Mouse (Mus musculus) left cerebral cortex, postnatal 36 days (tissue): ENCODE measurements around the gene Cyb5d1. TPM values are rescaled to one million over a fixed set of nuclear protein-coding genes. Genes with fewer than 3 reads are reported as not detected.

ENCODE experiments used
- DNase-seq, 2 experiments: peaks; one replicate each; pipeline ENCODE4 v3.0.0; 2021 to 2022; ENCODE audit warnings: low spot score in 2 of 2, mixed read lengths in 1 of 2
- intact Hi-C: fragments of 180-260 bp; cut with DNase I; formaldehyde crosslinking; loops from one replicate; pipeline ENCODE4 v1.15.1; 2025
- total RNA-seq, 2 experiments: library from RNA; stranded (reverse); gene quantifications; 2 replicates each; pipeline ENCODE4 v1.2.3; 2021

The Cyb5d1 gene
- total RNA-seq, 2 experiments from 2014 or later: 36.4 to 43.1 TPM

DNA sequence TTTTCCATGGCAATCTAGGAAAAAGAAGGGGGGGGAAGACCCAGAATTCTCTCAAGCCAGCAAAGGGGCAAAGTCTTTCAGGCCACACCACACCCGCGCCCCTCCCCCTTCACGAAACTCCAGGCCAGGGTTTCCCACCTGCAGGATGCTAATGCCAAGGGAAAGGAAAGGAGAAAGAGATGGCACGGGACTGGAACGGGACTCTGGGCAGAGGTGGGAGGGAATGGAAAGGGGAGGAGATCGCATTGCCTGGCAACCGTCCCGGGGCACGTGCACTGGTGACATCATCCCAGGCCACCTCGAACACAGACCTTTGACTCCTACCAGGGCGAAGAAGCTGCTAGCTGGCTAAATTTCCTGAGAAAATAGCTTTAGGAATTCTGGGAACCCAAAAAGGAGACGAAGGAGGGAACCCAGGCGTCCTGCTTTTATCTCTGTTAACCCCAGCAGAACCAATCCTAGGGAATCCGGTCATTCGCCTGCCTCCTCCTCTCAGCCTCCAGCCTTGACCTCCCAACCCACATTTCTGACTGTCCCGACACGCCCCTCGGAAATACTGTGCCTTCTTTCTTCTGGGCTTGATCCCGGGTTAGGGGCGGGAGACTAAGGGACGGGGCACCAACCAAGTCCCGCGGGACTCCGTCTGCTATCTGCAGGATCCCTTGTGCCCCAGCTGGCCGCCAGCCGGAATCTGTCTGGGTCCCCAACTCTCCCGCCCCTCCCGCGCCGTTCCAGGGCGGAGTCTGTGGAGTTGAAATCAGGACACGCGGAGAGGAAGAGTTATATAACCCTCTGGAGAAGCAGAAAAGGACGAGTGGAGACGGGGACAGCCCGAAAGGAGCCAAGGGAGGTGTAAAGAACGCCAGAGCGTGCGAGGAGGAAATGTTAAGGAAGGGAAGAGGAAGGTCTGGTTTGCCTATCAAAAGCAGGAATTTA lies 22.3 kb upstream of the Cyb5d1 start:
- intact Hi-C loops: loop anchor here (1.0 to 10.0 kb wide), 2 partner anchors 7 to 323 kb away; partner anchors contain the start of gene Per1
- peak; percentile 88 for DNase-seq

DNA sequence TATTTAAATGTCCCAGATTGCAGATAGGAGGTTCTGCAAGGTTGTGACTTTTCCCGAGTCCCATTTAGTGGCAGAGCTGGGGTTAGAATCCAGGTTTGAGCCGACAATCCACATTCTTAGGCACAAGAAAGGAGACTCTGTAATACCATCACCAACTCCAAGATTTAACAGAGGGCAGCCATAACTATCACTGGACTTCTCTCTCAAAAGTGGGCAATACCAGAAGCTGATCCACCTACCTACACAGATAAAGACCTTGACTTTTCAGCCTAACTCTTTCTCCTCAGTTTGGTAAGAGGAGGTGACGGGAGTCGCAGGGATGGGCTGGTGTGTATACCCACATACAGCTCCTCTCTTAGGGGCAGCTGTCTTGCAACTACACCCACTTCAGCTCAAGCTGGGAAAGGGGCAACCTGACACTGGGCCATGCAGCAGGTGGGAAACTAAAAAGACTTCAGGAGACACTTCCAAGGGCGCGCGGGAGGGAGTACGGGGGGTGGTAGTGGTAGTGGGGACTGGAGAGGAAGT lies 21.6 kb upstream of the Cyb5d1 start:
- intact Hi-C loops: loop anchor here (10.0 kb wide), 1 partner anchor 322 kb away; the partner anchor contains the start of gene Per1
- DNase-seq: no peak

DNA sequence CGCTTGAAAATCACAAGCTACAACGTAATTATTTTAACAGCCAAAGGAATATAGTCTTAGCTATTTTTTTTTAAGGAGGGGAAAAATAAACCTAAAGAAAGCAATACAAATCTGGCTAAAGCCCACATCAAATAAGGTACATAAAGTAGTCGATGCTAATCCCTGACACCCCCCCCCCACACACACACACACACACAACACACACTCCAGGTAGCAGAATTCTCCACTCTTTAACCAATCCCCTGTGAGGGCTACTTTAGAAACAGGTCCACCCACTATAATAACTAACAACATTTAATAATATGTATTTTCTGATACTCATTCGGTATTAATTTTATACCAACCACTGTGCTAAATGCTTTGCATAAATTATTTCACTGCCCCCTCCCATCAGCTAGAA lies 21.1 kb upstream of the Cyb5d1 start:
- no peak for DNase-seq
- intact Hi-C loops: loop anchor here (10.0 kb wide), 1 partner anchor 322 kb away; the partner anchor contains the start of gene Per1

DNA sequence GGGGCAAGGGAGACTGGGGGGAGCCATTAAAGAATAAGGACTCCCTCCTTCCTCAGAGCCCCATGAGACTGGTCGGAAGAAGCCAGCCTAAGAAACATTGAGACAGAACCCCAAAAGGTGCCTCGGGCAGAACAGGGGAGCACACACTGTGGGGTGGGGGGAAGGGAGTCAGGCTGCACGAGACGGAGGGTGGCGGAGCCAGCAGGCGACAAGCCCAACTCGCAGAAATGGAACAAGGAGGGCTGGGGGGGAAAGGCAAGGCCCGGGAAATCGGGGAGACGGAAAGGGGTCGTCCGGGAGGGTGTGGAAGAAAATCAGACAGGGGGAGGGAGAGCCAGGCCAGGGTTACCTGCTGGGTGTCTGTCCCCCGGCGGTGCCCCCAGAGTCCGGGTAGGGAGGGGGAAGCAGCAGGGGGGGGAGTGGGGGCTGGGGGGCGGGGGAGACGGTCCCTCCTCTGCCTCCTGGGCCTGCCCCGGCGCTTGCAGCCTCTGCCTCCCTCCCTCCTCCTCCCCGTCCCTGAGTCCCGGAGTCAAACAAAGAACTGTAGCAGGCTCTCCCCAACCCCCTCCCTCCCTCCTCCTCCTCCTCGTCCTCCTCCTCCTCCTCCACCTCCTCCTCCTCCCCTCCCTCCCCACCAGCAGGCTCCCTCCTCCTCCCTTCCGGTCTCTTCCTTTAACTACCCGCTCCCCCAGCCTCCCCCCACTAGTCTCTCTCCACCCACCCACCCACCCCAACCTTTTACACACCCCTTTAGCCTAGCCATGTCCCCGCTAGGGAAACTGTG lies 20.4 kb upstream of the Cyb5d1 start:
- no peak for DNase-seq
- intact Hi-C loops: loop anchor here (10.0 kb wide), 1 partner anchor 321 kb away; the partner anchor contains the start of gene Per1

DNA sequence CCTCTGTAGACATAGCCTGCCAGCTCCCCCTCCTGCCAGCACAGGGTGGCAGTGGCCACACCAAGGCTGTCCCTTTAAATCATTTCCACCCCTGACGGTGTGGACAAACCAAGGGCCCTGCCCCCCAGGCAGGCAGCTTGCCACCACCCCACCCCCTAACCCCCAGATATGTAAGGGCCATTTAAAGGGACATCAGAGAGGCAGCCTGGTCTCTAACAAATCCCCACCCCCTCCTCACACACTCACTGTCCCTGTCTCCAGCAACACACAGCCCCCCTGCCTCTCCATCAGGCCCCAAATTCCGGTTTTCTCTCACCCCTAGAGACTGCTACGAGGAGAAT lies 19.9 kb upstream of the Cyb5d1 start:
- no peak for DNase-seq
- intact Hi-C loops: loop anchor here (10.0 kb wide), 1 partner anchor 320 kb away; the partner anchor contains the start of gene Per1

DNA sequence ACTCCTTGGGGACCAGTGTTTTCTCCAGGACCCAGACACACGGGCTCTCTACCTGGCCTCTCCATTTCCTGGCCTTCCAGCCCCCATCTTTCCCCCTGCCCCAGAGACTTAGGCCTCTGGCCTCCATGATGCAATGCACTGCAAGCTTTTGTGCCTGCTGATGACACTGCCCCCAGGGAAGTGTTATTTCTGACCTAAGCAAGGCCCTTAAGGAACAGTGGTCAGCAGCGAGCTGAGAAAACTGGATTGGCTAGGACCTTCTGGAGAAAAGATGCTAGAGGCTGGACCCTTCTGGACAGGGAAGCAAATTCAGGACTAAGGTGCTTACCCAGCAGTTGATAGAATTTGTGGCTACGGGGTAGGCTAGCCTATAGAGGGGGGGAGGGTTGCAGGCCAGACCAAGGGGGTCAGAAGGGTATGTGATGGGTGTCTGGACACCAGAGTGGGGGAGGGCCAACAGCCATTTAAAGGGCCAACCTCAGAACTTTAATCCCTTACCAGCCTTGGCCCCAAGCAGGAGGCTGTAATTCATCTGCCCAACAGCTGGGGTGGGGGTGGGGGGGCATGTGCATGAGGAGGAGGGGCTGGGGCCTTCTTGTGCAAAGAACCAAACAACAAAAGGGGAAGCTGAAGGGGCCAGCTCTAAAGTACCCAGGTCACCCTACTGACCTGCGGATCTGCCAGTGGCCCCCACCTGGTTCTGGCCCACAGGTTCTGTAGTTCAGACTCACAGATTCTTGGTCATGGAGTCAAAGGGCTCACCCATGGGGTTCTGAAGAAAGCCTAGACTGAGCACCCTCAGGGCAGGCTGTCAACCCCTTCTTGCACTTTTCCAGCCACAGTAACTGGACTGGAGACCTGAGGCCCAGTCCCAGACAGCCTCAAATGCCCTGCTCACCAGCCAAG lies 19.2 kb upstream of the Cyb5d1 start:
- intact Hi-C loops: loop anchor here (10.0 kb wide), 1 partner anchor 320 kb away; the partner anchor contains the start of gene Per1
- DNase-seq: no peak

DNA sequence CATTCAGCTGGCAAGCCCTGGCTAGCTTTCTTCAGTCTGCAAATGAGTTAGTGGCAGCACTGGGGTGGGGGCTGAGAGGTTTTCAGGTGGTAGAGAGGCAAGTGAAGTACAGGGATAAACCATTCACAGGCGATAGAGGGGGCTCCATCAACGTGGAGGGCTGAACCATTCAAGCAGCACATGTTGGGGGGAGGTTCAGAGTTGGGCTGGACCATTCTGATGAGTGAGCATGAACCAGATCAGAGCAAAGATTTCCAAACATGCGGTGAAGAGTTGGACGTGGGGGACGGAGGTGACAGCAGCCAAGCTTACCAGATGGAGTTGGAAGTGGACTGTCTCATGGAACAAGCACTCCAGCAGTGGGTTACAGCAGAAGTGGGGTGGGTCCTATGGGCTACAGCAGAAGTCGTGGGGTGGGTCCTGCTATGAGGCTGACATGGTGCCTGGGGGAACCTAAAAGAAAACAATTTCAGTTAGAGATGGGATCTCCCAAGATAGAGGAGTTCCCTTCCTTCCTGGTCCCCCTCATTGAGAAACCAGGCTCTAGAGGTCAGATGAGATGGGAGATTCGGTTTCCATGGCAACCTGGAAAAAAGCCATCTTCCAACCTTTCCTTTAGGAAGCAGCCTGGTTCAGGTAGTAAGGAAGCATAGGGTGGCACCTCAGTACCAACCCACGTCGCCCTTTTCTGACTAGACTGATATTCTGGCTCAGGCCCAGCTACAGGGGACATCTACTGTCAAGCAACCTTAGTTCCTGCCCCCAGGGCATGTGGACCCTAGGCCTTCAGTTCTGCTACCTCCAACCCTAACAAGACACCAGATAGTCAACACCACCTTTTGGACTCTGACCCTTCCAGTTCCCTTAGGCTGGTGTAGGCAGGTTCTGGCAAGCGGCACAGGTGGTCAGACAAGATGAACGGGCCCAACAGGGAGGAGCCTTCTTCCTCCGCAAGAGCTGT lies 18.1 kb upstream of the Cyb5d1 start, which contains the start of gene Kdm6b:
Kdm6b (minus strand) TSS at position 455 of the 961 bp plus-strand sequence.
- DNase-seq: no peak

DNA sequence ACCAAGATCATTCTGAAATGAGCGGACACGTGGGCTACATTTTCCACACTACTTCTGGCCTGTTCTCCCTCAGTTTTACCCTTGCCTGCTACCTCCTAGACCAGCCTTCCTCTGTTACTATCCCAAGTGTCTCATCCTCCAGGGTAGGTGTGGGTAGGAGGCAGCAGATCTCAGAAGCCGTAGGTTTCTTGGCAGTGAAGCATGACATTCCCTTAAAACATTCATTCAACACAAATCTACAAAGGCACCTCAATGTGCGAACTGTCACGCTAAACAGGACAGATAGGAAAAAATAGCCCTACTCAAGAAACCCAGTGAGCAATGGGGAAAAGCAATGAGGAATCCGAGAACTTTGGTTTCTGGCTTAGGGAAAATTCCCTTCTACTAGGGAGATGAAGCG lies 17.1 kb upstream of the Cyb5d1 start:
- intact Hi-C loops: loop anchor here (10.0 kb wide), 1 partner anchor 318 kb away; the partner anchor contains the start of gene Per1

More for the DNA sequence above, 18.1 kb upstream of the Cyb5d1 start, which contains the start of gene Kdm6b:
- intact Hi-C loops: loop anchor here (10.0 kb wide), 1 partner anchor 319 kb away; the partner anchor contains the start of gene Per1

DNA sequence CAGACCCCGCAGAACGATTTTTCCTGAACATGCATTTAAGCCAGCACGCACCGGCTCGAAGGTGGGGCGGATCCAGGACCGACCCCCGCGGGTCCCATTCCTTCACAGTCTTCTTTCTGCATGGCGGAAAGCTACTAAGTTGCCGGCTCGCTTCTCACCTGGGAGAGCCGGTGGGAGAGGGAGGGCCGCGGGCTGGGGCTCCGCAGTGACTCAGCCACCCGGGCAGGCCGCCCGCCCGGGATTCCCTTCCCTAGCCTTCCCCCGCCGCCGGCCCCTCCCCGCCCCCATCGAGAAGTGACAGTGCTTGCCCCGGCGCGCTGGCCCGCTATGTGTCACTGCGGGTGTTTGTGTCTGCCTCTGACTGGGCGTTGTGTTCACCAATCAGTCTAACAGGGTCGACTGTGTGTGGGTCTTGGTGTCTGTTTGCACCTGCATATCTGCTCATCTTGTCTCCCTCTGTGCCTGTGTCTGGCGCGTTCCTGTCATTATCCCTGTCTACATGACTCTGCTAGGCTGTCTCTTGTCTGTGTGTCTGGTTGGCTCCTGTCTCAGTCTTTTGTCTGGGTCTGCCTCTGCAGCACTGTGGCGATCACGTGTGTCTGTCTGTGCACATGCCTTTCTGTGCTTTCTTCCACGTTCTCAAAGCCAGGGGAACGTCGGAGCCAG lies 16.2 kb upstream of the Cyb5d1 start:
- intact Hi-C loops: loop anchor here (10.0 kb wide), 1 partner anchor 317 kb away; the partner anchor contains the start of gene Per1
- DNase-seq: peak; percentile 61 to 70

More for the DNA sequence above, 17.1 kb upstream of the Cyb5d1 start:
- DNase-seq: no peak

DNA sequence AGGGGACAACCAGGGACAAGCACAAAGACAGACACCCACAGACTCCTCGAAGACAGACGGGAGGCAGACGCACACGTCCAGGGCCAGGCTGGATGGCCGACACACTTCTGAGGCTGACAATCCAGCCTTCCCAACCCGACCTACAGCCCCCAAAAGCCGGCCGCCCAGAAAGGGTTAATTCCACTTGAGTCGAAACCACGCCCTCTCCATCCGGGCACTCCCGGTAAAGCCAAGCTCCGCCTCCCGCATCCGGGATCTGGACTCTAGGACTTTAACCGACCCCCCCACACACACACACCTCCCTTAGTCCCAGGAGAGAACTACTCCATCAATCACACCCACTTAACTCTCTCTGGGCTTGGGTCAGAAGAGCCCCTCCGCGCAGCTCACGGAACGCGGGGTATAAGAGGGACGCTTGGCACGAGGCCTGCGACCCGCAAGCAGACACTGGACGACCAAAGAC lies 15.7 kb upstream of the Cyb5d1 start:
- intact Hi-C loops: loop anchor here (10.0 kb wide), 1 partner anchor 316 kb away; the partner anchor contains the start of gene Per1
- DNase-seq: peak; percentile 89 to 90

DNA sequence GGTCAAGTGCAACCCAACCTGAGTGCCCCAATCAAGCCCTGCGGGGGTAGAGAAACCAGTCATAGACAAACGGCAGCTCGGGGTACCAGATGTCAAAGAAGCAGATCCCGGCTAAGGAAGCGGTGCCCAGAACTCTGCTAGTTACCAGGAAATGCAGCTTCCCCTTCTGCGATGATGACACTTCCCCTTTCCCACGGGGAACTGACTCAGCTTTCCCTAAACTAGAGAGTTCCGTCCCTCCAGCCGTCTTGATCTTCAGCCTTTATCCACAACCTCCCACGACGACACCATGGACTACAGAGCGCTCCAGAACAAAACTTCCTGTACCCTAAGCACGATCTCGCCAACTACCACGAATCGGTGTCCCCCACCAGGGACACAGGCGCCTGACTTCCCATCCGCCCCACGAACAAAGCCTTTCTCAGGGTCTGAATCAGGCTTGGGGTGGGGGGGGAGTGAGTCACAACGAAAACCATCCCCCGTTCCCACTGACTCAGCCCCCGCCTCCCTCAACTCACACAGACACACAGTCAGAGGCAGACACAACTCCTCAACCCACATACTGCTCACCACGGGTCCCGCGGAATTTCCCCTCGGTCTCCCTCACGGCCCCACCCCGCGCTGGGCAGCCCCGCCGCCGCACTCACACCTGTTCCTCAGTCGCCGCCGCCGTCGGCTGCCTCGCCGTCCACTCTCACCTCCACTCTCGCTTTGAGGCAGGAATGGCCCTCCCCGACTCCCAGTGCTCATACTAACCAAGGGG lies 15.1 kb upstream of the Cyb5d1 start:
- intact Hi-C loops: loop anchor here (1.0 to 10.0 kb wide), 2 partner anchors 8 to 316 kb away; partner anchors contain the start of gene Per1
- peak in 1 of 2 experiments; percentile 65 for DNase-seq

DNA sequence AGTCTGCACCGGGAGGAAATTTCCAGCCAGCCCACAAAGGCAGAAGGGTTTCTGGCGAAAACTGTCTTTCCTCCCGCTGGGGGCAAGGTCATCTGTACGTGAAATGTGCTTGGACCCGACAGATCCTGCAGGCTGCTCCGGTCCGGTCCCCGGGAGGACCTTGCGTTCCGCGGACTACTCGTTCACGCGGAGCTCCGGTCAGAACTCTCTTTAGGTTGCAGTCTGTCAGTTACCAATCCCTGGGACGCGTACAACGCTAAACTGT lies 14.5 kb upstream of the Cyb5d1 start:
- no peak for DNase-seq
- intact Hi-C loops: loop anchor here (1.0 to 10.0 kb wide), 2 partner anchors 8 to 315 kb away; partner anchors contain the start of gene Per1

DNA sequence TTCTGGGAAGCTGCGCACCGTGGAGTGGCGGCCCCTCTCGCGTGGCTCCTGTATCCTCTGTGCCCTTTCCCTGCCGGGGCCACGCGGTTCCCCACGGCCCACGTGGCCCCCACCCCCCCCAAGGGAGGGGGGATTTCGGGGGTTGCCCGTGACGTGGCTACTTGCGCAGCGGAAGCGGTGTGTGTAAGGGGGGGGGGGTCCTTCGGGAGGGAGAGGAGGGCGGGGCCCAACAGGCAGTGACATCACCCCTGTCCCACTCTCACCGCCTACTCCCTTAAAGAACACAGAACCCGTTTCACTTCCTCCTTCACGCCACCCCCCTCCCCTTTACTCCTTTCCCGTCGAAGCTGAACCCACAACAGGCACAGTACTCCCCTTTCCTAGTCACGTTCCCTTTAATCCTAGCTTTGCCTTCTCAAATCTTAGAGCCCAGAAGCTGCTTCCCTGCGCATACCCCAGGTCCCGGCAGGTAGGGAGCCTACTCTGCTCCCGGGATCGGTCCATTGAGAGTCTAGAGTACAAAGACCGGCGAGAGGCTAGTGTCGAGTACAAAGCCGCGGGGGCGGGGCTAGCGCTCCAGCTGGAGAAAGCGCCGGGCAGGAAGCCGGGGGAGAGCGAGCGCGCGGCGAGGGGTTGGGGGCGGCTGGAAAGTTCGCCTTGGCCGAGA lies 14.1 kb upstream of the Cyb5d1 start:
- intact Hi-C loops: loop anchor here (1.0 to 10.0 kb wide), 2 partner anchors 9 to 315 kb away; partner anchors contain the start of gene Per1
- peak; percentile 85 to 88 for DNase-seq

DNA sequence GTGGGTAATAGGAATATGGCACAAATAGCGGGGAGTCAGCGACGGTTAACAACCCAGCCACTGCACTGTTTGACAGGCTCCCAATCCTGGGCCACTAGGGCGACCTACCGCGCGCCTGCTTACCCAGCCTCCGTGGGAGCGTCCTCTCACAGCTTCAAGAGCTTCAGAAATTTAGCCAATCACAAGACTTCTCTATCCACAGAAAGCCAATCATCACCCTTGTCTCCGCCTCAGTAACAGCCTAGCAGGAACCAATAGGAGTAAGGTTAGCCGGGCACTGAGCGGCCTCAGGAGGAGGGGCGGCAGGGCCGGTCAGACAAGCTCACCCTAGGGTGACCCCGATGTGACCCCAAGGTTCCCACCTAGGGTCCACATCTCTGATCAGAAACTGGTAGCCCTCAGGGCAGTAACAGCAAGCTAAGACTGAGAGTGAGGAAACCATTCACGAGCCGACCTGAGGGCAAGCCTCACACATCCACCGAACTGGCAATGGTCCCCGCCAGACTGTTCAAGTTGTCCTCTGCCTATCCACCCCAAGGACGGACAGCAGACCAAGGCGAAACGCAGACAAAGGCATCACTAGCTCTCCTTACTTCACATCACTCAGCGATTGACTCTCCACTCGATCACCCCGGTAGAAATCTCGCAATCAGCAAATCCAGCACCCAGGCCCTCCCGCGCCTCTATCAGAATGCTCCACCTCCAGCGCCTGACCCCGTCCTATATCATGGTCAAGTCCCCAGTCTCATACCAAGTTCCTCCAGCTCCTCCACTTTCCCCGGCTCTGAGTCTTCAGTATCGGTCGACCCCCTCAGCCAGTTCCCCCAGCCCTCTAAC lies 13.3 kb upstream of the Cyb5d1 start:
- intact Hi-C loops: no loop called here
- peak; percentile 82 to 86 for DNase-seq

DNA sequence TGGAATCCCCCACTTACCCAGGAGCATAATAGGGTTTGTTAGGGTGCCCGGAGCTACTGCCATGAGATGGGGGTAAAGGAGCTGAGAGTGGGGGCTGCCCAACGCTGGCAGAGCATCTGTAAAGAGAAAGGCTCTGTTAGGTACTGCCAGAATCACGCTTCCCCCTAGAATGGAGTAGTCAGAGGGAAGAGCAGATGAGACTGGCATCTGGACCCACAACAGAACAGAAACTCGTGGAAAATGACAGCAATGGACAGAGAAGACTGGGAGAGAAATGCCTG lies 12.2 kb upstream of the Cyb5d1 start:
- DNase-seq: no peak
- intact Hi-C loops: no loop called here
